Mouse (Mus musculus): ENCODE data around the gene Cdh4. TPM values are rescaled to one million over a fixed set of nuclear protein-coding genes. Genes with fewer than 3 reads are reported as not detected.

The Cdh4 gene
- total RNA-seq, 2 experiments from 2014 or later = 3.2 to 6.8 TPM

GRCm38 (mm10) chr2:179729802-179730201, 287.6 kb downstream of the Cdh4 start:
- DNase-seq = no peak

- no peak for DNase-seq
Observed at GRCm38 (mm10) chr2:179733141-179733831, 291.1 kb downstream of the Cdh4 start.

- no peak for DNase-seq
Observed at GRCm38 (mm10) chr2:179742419-179742818, 300.2 kb downstream of the Cdh4 start.

- no peak for DNase-seq
Observed at GRCm38 (mm10) chr2:179742828-179743227, 300.6 kb downstream of the Cdh4 start.

DNA sequence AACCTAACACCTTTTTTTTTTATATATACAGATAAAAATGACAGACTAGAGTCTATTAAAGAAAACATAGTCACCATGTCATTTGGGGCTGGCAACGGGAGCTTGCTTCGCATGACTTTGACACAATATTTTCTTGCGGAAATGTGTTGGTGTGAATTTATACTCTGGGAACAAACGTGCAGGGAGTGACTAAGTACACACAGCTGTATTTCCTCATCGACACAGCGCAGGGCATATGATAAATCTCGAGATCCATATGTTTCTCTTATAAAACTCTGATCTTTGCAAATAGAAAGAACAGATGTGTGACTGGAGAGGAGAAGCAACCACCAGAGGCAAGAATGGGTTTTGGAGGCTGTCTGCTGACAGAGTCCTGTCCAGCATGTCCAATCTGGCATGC, 304.3 kb downstream of the Cdh4 start:
- no peak for DNase-seq

- DNase-seq = peak; percentile 16 to 25
Observed at GRCm38 (mm10) chr2:179749399-179749798, 307.2 kb downstream of the Cdh4 start.

GRCm38 (mm10) chr2:179753811-179754210, 311.6 kb downstream of the Cdh4 start:
- DNase-seq = no peak

- no peak for DNase-seq
Observed at GRCm38 (mm10) chr2:179754776-179755175, 312.5 kb downstream of the Cdh4 start.

DNA sequence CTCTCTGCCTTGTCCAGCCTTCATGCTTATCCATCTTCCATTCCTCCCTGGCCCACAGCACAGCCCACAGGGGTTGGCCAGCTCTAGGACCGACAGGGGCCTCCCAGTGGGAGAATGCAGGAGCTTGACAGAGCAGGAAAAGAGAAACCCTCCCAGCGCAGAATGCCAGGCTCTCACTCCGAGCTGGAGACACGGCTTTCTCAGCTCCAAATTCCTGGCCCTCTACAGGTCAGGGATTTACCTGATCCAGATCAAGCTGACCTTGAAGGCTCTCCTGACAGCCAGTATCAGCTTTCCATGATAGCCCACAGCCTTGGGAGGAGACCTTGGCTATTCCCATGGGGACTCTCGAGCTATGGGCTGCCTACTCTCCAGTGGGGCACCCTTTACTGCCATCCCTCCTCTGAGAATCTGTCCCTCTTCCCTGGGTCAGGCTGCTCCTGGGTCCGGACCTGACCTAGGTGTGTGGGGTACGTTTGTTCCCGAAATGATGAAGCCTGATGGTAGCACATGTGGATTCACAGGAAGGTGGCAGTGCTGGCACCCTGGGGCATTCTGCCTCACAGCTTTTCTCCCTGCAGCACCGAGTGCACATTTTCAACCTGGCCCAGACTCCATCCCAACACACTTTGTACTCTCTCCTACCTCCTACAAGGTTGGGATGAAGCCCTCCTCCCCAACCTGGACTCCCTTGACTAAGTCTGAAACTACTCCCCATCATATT, 319.6 kb downstream of the Cdh4 start:
- DNase-seq = no peak

DNA sequence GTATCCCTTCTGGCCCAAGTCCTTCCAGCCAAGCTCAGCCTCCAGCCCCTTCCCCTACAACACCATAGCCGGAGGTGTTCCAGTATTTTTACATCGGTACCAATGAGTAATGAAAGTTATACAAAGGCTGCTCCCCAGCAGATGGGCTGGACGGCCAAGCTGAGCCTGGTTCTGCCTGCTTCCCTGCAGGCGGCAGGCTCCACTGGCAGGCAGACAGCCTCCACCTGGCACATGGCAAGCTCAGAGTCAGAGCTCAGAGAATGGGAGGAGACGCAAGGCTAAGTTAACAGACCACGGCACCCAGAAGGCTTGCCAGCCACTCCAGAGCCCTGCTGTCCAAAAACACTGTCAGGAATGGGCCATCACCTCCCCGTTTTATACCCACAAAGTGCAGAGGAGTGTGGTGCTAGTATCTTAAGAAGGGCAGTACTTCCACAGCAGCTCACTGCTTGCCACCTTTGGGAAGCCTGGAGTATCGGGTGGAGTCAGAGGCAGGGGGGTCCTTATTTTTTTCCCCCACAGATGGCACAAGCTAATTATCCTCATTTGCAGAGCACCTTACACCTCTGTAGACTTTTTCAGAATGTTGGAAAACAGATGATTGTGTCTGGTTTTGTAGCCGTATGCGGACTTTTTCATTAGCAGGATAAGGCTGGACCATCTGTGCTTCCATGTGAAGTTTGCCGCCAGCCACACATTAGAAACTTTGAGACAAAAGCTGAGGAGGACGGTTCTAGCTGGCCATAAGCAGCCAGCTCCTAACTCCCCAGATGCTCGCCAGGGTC, 320.5 kb downstream of the Cdh4 start:
- no peak for DNase-seq

- DNase-seq = no peak
Observed at GRCm38 (mm10) chr2:179764460-179764859, 322.2 kb downstream of the Cdh4 start.

GRCm38 (mm10) chr2:179766664-179767526, 324.7 kb downstream of the Cdh4 start:
- DNase-seq = peak in 1 of 2 experiments; percentile 9

- no peak for DNase-seq
Observed at GRCm38 (mm10) chr2:179767527-179767849, 325.3 kb downstream of the Cdh4 start.

GRCm38 (mm10) chr2:179769137-179769536, 326.9 kb downstream of the Cdh4 start:
- DNase-seq = peak; percentile 19 to 24

DNA sequence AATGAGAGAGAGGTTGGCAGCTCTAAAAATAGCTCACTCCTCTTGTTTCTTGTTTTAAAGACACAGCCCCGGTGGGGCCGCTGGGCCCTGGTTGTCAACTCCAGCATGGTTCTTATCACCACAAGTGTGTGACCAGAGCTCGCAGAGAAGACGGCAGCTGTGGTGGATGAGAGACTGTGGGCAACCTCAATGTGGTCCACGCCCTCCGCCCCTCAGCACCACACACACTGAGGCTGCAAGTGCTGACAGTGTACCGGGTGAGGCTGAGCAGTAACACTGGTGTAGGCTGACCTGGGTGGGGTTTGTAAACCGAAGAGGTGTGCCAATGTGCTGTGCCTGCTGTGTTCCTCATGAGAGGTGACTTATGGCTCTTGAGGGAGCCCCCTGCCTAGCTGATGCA, 327.7 kb downstream of the Cdh4 start:
- no peak for DNase-seq

DNA sequence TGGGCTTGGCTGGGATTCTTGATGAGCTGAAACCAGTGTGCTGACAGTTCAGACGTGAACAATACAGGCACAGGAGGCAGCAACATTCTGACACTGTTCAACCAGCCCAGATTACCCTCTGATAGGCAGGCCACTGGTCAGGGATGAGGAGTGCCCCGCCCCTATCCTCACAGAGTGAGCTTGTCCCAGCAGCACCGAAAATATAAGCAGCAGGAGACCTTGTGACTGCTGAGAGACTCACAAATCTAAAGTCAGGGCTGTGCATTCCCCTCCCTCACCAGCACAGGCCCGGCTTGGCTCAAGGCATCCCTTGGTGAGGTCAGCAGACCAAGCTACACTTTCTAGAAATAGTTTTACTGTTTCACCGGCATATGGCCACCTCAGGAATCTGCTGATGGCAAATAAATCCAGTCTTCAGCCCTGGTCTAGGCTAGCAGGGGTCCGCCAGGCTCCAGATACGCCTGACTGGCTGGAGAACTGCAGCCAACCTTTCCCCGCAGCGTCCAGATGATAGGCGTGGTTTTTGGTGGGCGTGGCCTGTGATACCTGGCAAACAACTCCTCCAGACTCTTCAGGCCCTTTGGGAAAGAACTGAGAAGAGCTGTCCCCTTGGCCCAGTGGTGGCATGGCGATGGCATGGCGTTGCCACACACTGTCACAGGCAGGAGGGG, 332.3 kb downstream of the Cdh4 start:
- no peak for DNase-seq

- DNase-seq = no peak
Observed at GRCm38 (mm10) chr2:179775999-179776705, 333.9 kb downstream of the Cdh4 start.

DNA sequence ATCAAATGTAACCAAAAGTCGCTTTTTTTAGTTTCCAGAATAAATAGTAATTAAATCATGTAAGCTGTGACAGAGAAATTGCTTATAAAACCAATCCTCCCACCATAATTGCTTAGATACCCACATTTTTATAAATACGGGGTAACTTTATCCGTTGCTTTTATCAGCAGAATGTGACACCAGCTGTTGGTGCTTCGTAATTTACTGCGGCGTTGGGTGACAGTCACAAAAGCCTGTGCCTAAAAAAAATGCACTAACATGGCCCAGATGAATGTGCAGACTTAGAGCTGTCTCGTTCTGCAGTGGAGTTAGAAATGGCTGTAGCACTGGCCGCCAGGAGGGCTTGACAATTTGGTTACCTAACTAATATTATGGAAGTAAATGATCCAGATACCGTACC, 337.0 kb downstream of the Cdh4 start:
- DNase-seq = no peak

DNA sequence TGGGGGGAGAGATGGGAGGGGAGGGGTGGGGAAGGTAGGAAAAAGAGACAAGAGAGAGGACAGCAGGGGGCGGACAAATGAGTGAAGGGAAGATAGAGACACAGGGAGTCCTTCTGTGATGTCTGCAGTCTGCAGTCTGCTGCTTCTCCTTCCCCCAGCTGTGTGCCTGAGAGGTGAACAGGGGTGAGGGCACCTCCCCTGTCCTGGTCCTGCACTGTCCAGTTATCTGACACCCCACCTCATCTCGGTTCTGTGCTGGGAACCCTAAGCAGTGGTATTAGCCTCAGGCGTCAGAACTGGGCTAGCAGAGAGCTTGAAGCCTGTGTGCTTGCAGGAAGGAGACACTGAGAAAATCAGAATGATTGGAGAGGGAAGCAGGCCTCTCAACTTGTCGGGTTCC, 338.7 kb downstream of the Cdh4 start:
- no peak for DNase-seq

GRCm38 (mm10) chr2:179787256-179787655, 345.0 kb downstream of the Cdh4 start:
- DNase-seq = no peak

GRCm38 (mm10) chr2:179787797-179788196, 345.6 kb downstream of the Cdh4 start:
- DNase-seq = no peak

Data from heart, adult 18-20 months (tissue).